Mouse (Mus musculus): ENCODE measurements around the gene Kazn.

Kazn gene

DNA sequence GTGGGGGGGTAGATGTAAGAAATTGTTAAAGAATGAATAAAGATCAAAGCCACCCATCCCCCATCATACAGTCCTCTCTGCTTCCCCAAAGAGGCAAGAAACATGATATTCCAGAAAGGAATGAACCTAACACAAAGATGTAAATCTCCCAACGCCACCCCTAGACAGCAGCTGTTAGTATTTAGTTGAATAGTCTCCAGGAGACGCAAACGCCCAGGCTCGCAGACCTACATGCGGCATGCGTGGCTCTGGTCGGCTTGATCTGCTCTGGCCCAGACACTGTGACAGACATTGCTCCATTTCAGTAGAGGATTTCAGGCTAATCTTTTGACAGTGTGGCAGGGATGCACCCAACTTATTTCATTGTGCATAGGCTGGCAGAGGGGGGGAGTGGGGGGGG is 120.7 kb downstream of the Kazn start:
- DNase-seq (ENCODE audit: low spot score in 2 of 2), result no peak

DNA sequence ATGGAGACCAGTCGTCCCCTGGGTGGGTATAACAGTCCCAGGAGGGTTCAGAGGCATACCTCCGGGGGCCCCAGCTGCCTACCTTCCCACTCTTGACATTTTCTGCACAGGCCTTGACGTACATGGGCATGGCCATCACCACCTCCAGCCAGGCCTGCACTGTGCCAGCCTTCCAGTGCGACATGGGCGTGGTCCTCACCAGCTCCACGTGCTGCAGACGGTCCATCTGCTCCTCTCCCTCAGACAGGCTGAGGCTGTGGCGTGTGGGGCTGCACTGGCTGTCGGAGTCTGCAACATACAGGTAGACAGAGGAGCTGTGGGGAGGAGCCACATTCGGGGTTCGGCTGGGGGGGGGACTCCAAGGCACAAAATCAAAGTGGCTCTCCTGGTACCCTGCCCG is 121.2 kb downstream of the Kazn start:
- DNase-seq (ENCODE audit: low spot score in 2 of 2), result no peak

GRCm38 (mm10) chr4:142113306-142113705 is 125.9 kb downstream of the Kazn start:
- DNase-seq (ENCODE audit: low spot score in 2 of 2), result no peak

DNA sequence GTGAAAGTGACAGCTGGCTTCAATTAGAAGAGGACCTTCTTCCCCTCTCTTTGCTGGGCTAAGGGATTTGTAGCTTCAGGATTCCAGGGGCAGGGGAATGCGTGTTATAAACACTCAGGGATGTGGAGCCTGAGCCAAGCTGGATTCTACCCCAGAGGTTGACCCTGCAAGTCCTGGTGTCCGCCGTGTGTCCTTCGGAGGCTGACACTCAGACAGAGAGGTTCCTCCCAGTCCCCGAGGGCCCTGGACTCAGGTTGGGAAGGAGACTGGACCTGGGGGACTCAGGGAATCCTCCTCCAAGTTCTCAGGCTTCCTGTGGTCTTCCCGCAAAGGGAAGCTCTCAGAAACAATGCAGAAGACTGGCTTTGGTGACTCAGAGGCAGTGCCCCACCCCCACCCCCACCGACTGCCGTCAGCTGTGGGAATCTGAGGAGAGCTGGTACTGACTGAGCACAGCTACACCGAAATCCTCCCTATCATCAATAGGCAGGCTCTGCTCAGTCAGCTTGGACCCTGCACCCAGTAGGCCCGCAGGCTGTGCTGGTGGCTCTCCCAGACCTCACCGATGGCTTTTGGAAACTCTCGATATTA is 136.0 kb downstream of the Kazn start:
- no peak for DNase-seq (ENCODE audit: low spot score in 2 of 2)

DNA sequence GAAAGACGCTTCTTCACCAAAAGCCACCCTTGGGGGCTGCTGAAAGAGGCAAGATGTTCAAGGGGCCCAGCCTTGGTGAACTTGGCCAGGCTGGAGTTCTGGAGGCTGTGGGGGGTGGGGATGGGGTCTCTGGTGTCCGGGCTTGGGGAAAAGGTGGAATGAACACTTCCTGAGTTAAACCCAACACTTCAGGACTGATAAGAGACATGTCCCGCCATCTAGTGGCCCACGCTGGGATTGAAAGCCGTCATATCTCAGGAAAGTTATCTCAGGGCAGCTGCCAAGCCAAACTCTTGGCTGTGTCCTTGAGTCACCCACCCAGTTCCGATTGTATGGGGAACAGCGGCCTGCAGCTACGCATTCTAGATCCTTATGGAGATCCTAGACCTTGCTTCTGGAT is 140.9 kb downstream of the Kazn start:
- DNase-seq (ENCODE audit: low spot score in 2 of 2), result peak; percentile 22 to 45

GRCm38 (mm10) chr4:142097871-142098270 is 141.3 kb downstream of the Kazn start:
- DNase-seq (ENCODE audit: low spot score in 2 of 2), result peak; percentile 16 to 32

- no peak for DNase-seq (ENCODE audit: low spot score in 2 of 2)
These were observed 143.5 kb downstream of the Kazn start for GRCm38 (mm10) chr4:142095513-142096241.

DNA sequence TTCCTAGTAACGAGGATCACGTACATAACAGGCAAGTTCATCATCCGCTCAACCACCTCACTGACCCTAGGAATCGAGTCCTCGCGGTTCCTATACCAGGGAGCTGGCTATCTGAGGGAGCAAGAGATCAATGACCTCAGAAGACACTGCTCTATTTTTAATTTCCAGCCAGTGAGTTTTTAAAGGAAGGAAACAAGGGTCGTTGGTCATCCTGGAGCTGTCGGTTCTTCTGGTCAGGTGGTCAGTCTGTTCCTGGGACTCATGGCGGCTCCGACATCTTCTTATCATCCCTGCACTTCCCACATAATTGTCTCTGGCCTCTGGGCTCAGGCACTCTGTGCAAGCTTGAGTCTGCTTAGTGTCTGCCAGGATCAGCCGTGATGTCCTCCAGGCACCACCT is 144.8 kb downstream of the Kazn start:
- DNase-seq (ENCODE audit: low spot score in 2 of 2), result no peak

GRCm38 (mm10) chr4:142091100-142091499 is 148.1 kb downstream of the Kazn start:
- peak in 1 of 2 experiments; percentile 10 for DNase-seq (ENCODE audit: low spot score in 2 of 2)

GRCm38 (mm10) chr4:142089966-142090365 is 149.2 kb downstream of the Kazn start:
- DNase-seq (ENCODE audit: low spot score in 2 of 2), result no peak

- DNase-seq (ENCODE audit: low spot score in 2 of 2), result no peak
These were observed 150.4 kb downstream of the Kazn start for GRCm38 (mm10) chr4:142088836-142089235.

- no peak for DNase-seq (ENCODE audit: low spot score in 2 of 2)
These were observed 150.8 kb downstream of the Kazn start for GRCm38 (mm10) chr4:142088409-142088808.

DNA sequence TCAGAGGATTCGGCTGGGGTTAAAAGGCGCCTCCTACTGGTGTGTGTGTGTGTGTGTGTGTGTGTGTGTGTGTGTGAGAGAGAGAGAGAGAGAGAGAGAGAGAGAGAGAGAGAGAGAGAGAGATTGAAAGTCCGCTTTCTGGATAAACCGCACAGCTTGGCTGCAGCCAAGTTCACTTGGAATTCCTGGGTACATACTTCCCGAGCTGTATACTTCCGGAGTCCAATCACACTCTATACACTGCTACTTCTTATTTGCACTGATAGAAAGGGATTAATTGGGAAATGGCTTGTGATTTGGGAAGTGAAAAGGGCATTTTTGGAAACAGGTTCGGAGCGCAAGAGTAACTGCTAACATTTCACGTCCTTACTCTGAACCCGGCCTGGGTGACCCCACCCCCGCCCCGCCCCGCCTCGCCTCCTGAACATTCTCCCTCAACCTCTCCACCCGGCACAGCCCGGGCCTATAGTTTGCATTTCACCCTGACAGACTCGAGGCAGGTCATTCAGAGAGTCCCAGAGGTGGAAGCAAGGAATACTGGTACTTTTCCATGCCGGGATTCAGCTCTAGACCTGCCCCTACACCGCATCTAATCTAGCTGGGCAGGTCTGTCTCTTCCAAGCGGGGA is 154.2 kb downstream of the Kazn start:
- DNase-seq (ENCODE audit: low spot score in 2 of 2), result no peak

DNA sequence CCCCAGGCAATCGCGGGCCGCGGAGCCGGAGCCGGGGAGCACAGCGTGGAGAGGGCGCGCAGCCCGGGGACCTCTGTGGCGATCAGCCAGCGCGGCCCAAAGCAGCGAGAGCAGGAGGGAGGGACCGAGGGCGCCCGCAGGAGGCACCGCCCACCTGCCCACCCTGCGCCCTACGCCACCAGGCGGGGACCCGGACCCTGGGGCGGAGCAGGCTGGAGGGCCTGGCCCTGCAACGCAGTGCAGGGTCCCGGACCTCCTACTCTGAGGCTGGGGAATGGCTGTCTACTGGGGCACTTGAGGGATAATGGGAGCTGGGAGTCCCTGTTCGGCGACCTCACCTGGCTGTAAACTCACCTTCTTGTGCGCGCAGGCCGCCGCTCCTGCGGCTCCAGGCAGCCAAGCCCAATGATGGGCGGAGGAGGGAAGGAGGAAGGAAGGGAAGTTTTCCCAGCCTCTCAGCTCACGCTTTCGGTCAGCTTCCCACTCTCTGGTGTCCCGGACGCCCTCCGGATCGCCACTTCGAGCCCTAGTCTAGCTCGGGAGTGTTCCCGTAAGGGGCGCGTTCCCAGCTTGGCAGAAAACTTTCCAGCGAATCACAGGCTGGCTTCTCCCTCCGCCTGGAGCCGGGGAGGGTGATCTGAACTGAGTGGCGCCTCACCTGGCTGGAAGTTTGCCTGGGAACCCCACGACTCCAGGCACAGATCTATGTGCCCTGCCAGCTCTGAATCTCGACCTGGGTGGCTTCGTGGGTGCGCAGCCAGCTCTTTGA is 154.9 kb downstream of the Kazn start, which contains the start of gene Tmem51:
Gene Tmem51, minus strand, starts transcription at position 174 of the 769 bp plus-strand sequence.
- peak; percentile 22 to 32 for DNase-seq (ENCODE audit: low spot score in 2 of 2)

- peak in 1 of 2 experiments; percentile 35 for DNase-seq (ENCODE audit: low spot score in 2 of 2)
These were observed 155.5 kb downstream of the Kazn start for GRCm38 (mm10) chr4:142083762-142084130.

- DNase-seq (ENCODE audit: low spot score in 2 of 2), result no peak
These were observed 156.0 kb downstream of the Kazn start for GRCm38 (mm10) chr4:142083193-142083592.

- no peak for DNase-seq (ENCODE audit: low spot score in 2 of 2)
These were observed 156.5 kb downstream of the Kazn start for GRCm38 (mm10) chr4:142082703-142083102.

- DNase-seq (ENCODE audit: low spot score in 2 of 2), result peak in 1 of 2 experiments; percentile 31
These were observed 157.4 kb downstream of the Kazn start for GRCm38 (mm10) chr4:142081631-142082283.

- DNase-seq (ENCODE audit: low spot score in 2 of 2), result no peak
These were observed 158.1 kb downstream of the Kazn start for GRCm38 (mm10) chr4:142080901-142081630.

- DNase-seq (ENCODE audit: low spot score in 2 of 2), result no peak
These were observed 158.8 kb downstream of the Kazn start for GRCm38 (mm10) chr4:142080487-142080767.

Data from spleen, postnatal 36 days (tissue).